Mouse (Mus musculus): ENCODE data around the gene Slc2a12. TPM values are rescaled to one million over a fixed set of nuclear protein-coding genes. Genes with fewer than 3 reads are reported as not detected.

Slc2a12 gene
- 0.70 TPM for polyA plus RNA-seq (2014; fragmentation: Illumina TruSeq; extraction: RNeasy Lipid Tissue Mini Kit (QIAGEN cat#74804); ENCODE audit: low read depth, low replicate concordance)

GRCm38 (mm10) chr10:22644853-22645491, at the start of gene Slc2a12:
Gene Slc2a12, plus strand, starts transcription at chr10:22645011.

GRCm38 (mm10) chr10:22731272-22732093, 86.7 kb downstream of the Slc2a12 start, which contains the start of gene Tbpl1:
Gene Tbpl1, minus strand, starts transcription at chr10:22731938.

Other genes starting within 250 kb of the Slc2a12 start
- gene Tbpl1, start 86.9 kb downstream of the Slc2a12 start, polyA plus RNA-seq (2014; fragmentation: Illumina TruSeq; extraction: RNeasy Lipid Tissue Mini Kit (QIAGEN cat#74804); ENCODE audit: low read depth, low replicate concordance) = 74.5 TPM
- gene Tcf21, start 175.2 kb downstream of the Slc2a12 start, polyA plus RNA-seq (2014; fragmentation: Illumina TruSeq; extraction: RNeasy Lipid Tissue Mini Kit (QIAGEN cat#74804); ENCODE audit: low read depth, low replicate concordance) = 3.3 TPM